Mouse (Mus musculus): Measurements from ENCODE around the gene Olfr1002. TPM values are rescaled to one million over a fixed set of nuclear protein-coding genes. Genes with fewer than 3 reads are reported as not detected.

Olfr1002 gene
- polyA plus RNA-seq (2012; fragmentation: generic; extraction: Trizol), result not detected

GRCm38 (mm10) chr2:85650604-85651003, at the start of gene Olfr1002:
TSS of gene Olfr1002 (minus strand) at chr2:85650704.

GRCm38 (mm10) chr2:85689131-85689530, 38.6 kb upstream of the Olfr1002 start, which contains the start of gene Olfr1008:
TSS of gene Olfr1008 (plus strand) at chr2:85689431.

GRCm38 (mm10) chr2:85678667-85679066, 28.2 kb upstream of the Olfr1002 start, which contains the start of gene Olfr1006:
TSS of gene Olfr1006 (minus strand) at chr2:85678767.

GRCm38 (mm10) chr2:85664355-85664754, 13.9 kb upstream of the Olfr1002 start, which contains the start of gene Olfr154:
TSS of gene Olfr154 (minus strand) at chr2:85664455.

GRCm38 (mm10) chr2:85611803-85612202, 38.7 kb downstream of the Olfr1002 start, which contains the start of gene Olfr1000:
TSS of gene Olfr1000 (minus strand) at chr2:85611903.

Other genes starting within 250 kb of the Olfr1002 start
- gene Olfr992, start 241.2 kb downstream of the Olfr1002 start, polyA plus RNA-seq (2012; fragmentation: generic; extraction: Trizol), result not detected
- not detected for gene Olfr993, start 235.8 kb downstream of the Olfr1002 start, polyA plus RNA-seq (2012; fragmentation: generic; extraction: Trizol)
- gene Olfr994, start 214.3 kb downstream of the Olfr1002 start, polyA plus RNA-seq (2012; fragmentation: generic; extraction: Trizol), result not detected
- not detected for gene Olfr995, start 207.1 kb downstream of the Olfr1002 start, polyA plus RNA-seq (2012; fragmentation: generic; extraction: Trizol)
- not detected for gene 4833423E24Rik, start 131.7 kb downstream of the Olfr1002 start, polyA plus RNA-seq (2012; fragmentation: generic; extraction: Trizol)
- gene Olfr996, start 71.5 kb downstream of the Olfr1002 start, polyA plus RNA-seq (2012; fragmentation: generic; extraction: Trizol), result not detected
- gene Olfr998, start 61.8 kb downstream of the Olfr1002 start, polyA plus RNA-seq (2012; fragmentation: generic; extraction: Trizol), result not detected
- gene Olfr1000, start 38.8 kb downstream of the Olfr1002 start, polyA plus RNA-seq (2012; fragmentation: generic; extraction: Trizol), result not detected
- gene Olfr154, start 13.8 kb upstream of the Olfr1002 start, polyA plus RNA-seq (2012; fragmentation: generic; extraction: Trizol), result not detected
- gene Olfr1006, start 28.1 kb upstream of the Olfr1002 start, polyA plus RNA-seq (2012; fragmentation: generic; extraction: Trizol), result not detected
- not detected for gene Olfr1008, start 38.7 kb upstream of the Olfr1002 start, polyA plus RNA-seq (2012; fragmentation: generic; extraction: Trizol)
- not detected for gene Olfr1009, start 64.7 kb upstream of the Olfr1002 start, polyA plus RNA-seq (2012; fragmentation: generic; extraction: Trizol)
- not detected for gene Olfr1012, start 112.1 kb upstream of the Olfr1002 start, polyA plus RNA-seq (2012; fragmentation: generic; extraction: Trizol)
- not detected for gene Olfr1013, start 116.4 kb upstream of the Olfr1002 start, polyA plus RNA-seq (2012; fragmentation: generic; extraction: Trizol)
- not detected for gene Olfr1014, start 122.0 kb upstream of the Olfr1002 start, polyA plus RNA-seq (2012; fragmentation: generic; extraction: Trizol)
- gene Olfr1015, start 131.3 kb upstream of the Olfr1002 start, polyA plus RNA-seq (2012; fragmentation: generic; extraction: Trizol), result not detected
- gene Olfr1016, start 151.8 kb upstream of the Olfr1002 start, polyA plus RNA-seq (2012; fragmentation: generic; extraction: Trizol), result not detected
- gene Olfr1018, start 167.8 kb upstream of the Olfr1002 start, polyA plus RNA-seq (2012; fragmentation: generic; extraction: Trizol), result not detected
- not detected for gene Olfr1019, start 194.8 kb upstream of the Olfr1002 start, polyA plus RNA-seq (2012; fragmentation: generic; extraction: Trizol)
- gene Olfr1020, start 196.3 kb upstream of the Olfr1002 start, polyA plus RNA-seq (2012; fragmentation: generic; extraction: Trizol), result not detected
- gene Olfr1022, start 217.9 kb upstream of the Olfr1002 start, polyA plus RNA-seq (2012; fragmentation: generic; extraction: Trizol), result not detected
- gene Olfr1023, start 234.9 kb upstream of the Olfr1002 start, polyA plus RNA-seq (2012; fragmentation: generic; extraction: Trizol), result not detected

All from C3H10T1/2 (cell line).